Mouse (Mus musculus): ENCODE measurements at regions not wholly inside any gene's neighbourhood (a gene's known extent, or its start where the extent isn't known, plus 50 kb on each side); places are given as distances from the start of the nearest gene placed in this dataset.

GRCm38 (mm10) chr15:50993121-50993520 is 2891.6 kb upstream of the Gm7489 start:
- no peak for ATAC-seq (ENCODE audit: low FRiP score, low read depth)
- Histone ChIP-seq H3K27me3 (no peaks in the 10 kb centered on the region), H3K9me3 (no peaks in the 10 kb centered on the region), H3K4me1 (no peaks in the 10 kb centered on the region), H3K36me3 (no peaks in the 10 kb centered on the region), H3K9ac (replicated peaks) (no peak overlapping the region), H3K4me3 (no peak overlapping the region), H3K27ac (replicated peaks) (no peak overlapping the region), H3K4me2 (replicated peaks) (no peak overlapping the region)
- WGBS: 64% methylated on average over 5 of the region's 5 CpGs

DNA sequence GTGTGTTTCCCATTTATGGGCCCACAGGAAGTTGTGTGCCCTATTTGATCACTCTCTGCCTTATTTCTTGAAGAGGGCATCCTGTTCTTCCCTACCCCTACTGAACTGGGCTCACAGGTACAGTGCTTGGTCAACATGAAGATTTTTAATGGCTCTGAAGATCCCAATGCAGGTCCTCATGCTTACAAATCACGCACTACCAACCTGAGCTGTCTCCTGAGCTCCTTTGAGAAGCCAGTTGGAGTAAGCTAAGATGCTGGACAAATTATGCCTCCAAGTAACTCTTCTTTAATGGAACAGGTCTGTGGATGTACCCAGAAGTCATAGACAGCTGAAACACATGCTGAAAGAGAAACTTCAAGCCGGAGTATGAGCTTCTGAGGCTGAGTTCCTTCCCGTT is 2889.0 kb upstream of the Gm7489 start:
- Histone ChIP-seq H3K9ac (replicated peaks) (no peak overlapping the region), H3K4me3 (no peak overlapping the region), H3K9me3 (no peaks in the 10 kb centered on the region), H3K4me1 (no peaks in the 10 kb centered on the region), H3K27me3 (no peaks in the 10 kb centered on the region), H3K4me2 (replicated peaks) (no peak overlapping the region), H3K27ac (replicated peaks) (no peak overlapping the region), H3K36me3 (no peaks in the 10 kb centered on the region)
- ATAC-seq (ENCODE audit: low FRiP score, low read depth): no peak
- WGBS: 94% methylated on average over 3 of the region's 3 CpGs

GRCm38 (mm10) chr15:50996296-50996695 is 2888.4 kb upstream of the Gm7489 start:
- Histone ChIP-seq H3K9ac (replicated peaks) (no peak overlapping the region), H3K4me3 (no peak overlapping the region), H3K4me1 (no peaks in the 10 kb centered on the region), H3K36me3 (no peaks in the 10 kb centered on the region), H3K4me2 (replicated peaks) (no peak overlapping the region), H3K9me3 (no peaks in the 10 kb centered on the region), H3K27ac (replicated peaks) (no peak overlapping the region), H3K27me3 (no peaks in the 10 kb centered on the region)
- ATAC-seq (ENCODE audit: low FRiP score, low read depth): no peak
- 90% methylated on average over 4 of the region's 4 CpGs for WGBS

DNA sequence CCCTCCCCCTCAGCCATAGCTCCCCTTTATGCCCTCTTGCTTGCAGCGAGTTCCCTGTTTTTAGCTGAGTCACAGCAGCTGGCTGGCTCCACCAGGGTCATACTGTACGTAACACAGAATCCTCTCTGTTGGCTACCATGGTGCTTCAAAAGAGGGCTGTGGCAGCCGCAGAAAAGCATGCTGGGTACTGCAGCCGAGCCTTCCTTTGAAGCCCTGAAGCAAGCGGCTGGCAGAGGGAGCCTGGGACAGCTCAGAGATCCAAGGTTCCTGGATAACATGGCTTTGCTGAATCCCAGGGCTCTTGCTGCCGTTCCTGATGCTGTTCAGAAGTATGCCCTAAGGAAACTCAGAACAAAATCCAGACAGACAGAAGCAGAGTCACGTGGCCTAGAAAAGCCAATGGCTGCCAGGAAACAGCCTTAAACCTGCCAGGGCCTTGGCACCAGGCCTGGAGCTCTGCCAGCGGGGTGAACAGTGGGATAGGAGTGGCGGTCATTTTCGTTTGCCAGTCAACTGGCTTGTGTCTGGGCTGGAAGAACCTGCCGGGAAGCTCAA is 2887.4 kb upstream of the Gm7489 start:
- Histone ChIP-seq H3K9me3 (no peaks in the 10 kb centered on the region), H3K9ac (replicated peaks) (no peak overlapping the region), H3K36me3 (no peaks in the 10 kb centered on the region), H3K27ac (replicated peaks) (no peak overlapping the region), H3K27me3 (no peaks in the 10 kb centered on the region), H3K4me1 (no peaks in the 10 kb centered on the region), H3K4me3 (no peak overlapping the region), H3K4me2 (replicated peaks) (no peak overlapping the region)
- peak; percentile 54 for ATAC-seq (ENCODE audit: low FRiP score, low read depth)
- 75% methylated on average over 11 of the region's 11 CpGs for WGBS

DNA sequence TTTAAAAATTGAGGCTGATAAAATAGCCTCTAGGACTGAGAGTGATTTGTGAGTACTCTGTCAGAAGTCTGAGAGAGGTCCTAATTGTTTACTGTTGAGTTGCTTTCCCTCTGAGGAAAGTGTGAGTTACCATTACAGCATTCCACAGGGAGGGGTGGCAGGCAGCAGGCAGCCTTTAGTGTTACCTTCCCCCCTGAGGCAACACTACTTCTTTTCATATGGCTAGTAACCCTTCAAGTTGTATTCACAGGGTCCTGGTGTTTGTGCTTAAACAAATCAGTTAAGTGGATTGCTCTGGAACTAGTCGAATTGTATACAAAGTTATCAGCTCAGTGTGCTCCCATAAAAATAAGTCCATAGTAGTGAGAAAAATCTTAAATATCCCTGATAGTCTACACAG is 2845.7 kb upstream of the Gm7489 start:
- Histone ChIP-seq H3K4me2 (replicated peaks) (no peak overlapping the region), H3K9ac (replicated peaks) (no peak overlapping the region), H3K9me3 (no peaks in the 10 kb centered on the region), H3K4me1 (no peaks in the 10 kb centered on the region), H3K4me3 (no peak overlapping the region), H3K27ac (replicated peaks) (no peak overlapping the region), H3K27me3 (no peaks in the 10 kb centered on the region), H3K36me3 (no peaks in the 10 kb centered on the region)
- WGBS: 18% methylated on average over 1 of the region's 1 CpGs
- no peak for ATAC-seq (ENCODE audit: low FRiP score, low read depth)

GRCm38 (mm10) chr15:51070538-51070937 is 2814.2 kb upstream of the Gm7489 start:
- Histone ChIP-seq H3K9ac (replicated peaks) (no peak overlapping the region), H3K9me3 (no peaks in the 10 kb centered on the region), H3K4me1 (peaks cover 10% of the 10 kb centered on the region; the same call in 1 of the 2 replicates), H3K36me3 (no peaks in the 10 kb centered on the region), H3K4me2 (replicated peaks) (no peak overlapping the region), H3K27ac (replicated peaks) (no peak overlapping the region), H3K27me3 (no peaks in the 10 kb centered on the region), H3K4me3 (no peak overlapping the region)
- ATAC-seq (ENCODE audit: low FRiP score, low read depth): peak; percentile 65; the same call in 1 of the 2 replicates
- WGBS: 68% methylated on average over 10 of the region's 10 CpGs

DNA sequence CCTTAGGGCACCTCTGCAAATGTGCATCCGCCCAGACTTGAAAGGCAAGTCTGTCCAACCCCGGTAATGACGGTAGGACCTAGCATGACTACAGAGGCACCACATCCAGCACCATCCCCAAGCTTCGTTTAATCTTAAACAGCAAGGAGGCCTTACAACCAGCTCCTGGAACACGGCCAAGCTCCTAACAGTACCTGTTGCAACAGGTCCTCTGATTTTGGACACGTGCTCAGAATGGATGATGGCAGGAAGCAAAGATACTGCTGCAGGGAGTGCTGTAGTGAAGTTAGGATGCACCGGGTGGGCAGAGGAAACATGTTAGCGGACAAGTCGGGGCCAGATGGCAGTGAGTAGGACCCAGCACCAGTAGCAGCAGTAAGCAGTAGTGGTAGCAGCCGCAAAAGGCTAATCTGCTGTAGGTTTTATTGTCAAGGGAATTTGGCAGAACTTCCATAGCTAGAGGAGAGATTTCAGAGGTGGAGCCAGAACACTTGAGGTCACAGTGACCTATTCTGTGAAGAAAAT is 2813.5 kb upstream of the Gm7489 start:
- 81% methylated on average over 10 of the region's 10 CpGs for WGBS
- H3K27ac ChIP-seq (replicated peaks): no peak overlapping the region

GRCm38 (mm10) chr15:51073678-51074077 is 2811.0 kb upstream of the Gm7489 start:
- no peaks in the 10 kb centered on the region for H3K9me3 ChIP-seq
- ATAC-seq (ENCODE audit: low FRiP score, low read depth): no peak
- WGBS: 83% methylated on average over 6 of the region's 6 CpGs

More for the DNA sequence above, 2813.5 kb upstream of the Gm7489 start:
- Histone ChIP-seq H3K9ac (replicated peaks) (no peak overlapping the region), H3K27me3 (no peaks in the 10 kb centered on the region), H3K36me3 (no peaks in the 10 kb centered on the region), H3K4me2 (replicated peaks) (no peak overlapping the region), H3K4me3 (no peak overlapping the region), H3K4me1 (peaks cover 10% of the 10 kb centered on the region; the same call in 1 of the 2 replicates), H3K9me3 (no peaks in the 10 kb centered on the region)
- ATAC-seq (ENCODE audit: low FRiP score, low read depth): peak; percentile 52; the same call in 1 of the 2 replicates

DNA sequence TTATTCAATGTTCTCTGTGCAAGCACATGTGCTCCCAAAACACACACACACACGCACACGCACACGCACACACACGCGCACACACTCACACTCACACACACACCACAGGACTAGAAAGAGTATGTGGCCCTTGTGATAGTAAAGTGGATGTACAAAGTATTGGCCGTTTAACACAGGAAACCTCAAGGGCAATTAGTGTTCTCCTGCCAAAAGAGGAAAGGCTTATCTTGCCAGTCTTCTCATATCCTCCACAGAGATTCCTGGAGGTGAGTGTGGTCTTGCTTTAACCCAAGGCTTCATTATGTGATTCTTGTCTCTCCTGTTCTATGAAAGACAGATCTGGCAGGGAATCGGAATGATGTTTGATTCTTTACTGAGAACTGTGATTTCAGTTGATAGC is 2810.5 kb upstream of the Gm7489 start:
- Histone ChIP-seq H3K4me3 (no peak overlapping the region), H3K27ac (replicated peaks) (no peak overlapping the region), H3K27me3 (no peaks in the 10 kb centered on the region), H3K36me3 (no peaks in the 10 kb centered on the region), H3K9ac (replicated peaks) (no peak overlapping the region), H3K9me3 (no peaks in the 10 kb centered on the region), H3K4me1 (peaks cover 10% of the 10 kb centered on the region; the same call in 1 of the 2 replicates), H3K4me2 (replicated peaks) (no peak overlapping the region)
- ATAC-seq (ENCODE audit: low FRiP score, low read depth): no peak
- 94% methylated on average over 7 of the region's 7 CpGs for WGBS

More at GRCm38 (mm10) chr15:51073678-51074077, 2811.0 kb upstream of the Gm7489 start:
- H3K4me2 ChIP-seq (replicated peaks): no peak overlapping the region
- H3K27ac ChIP-seq (replicated peaks): no peak overlapping the region
- no peaks in the 10 kb centered on the region for H3K27me3 ChIP-seq
- no peak overlapping the region for H3K4me3 ChIP-seq
- H3K9ac ChIP-seq (replicated peaks): no peak overlapping the region
- no peaks in the 10 kb centered on the region for H3K36me3 ChIP-seq
- H3K4me1 ChIP-seq: peaks cover 10% of the 10 kb centered on the region; the same call in 1 of the 2 replicates

- Histone ChIP-seq H3K27me3 (no peaks in the 10 kb centered on the region), H3K4me1 (no peaks in the 10 kb centered on the region)
- 85% methylated on average over 12 of the region's 12 CpGs for WGBS
These were observed 2800.9 kb upstream of the Gm7489 start for GRCm38 (mm10) chr15:51083677-51084322.

GRCm38 (mm10) chr15:51092936-51093335 is 2791.8 kb upstream of the Gm7489 start:
- Histone ChIP-seq H3K27me3 (no peaks in the 10 kb centered on the region), H3K4me3 (no peak overlapping the region), H3K4me2 (replicated peaks) (no peak overlapping the region), H3K27ac (replicated peaks) (no peak overlapping the region), H3K9ac (replicated peaks) (no peak overlapping the region), H3K4me1 (no peaks in the 10 kb centered on the region), H3K36me3 (no peaks in the 10 kb centered on the region), H3K9me3 (no peaks in the 10 kb centered on the region)
- ATAC-seq (ENCODE audit: low FRiP score, low read depth): no peak
- WGBS: 89% methylated on average over 7 of the region's 7 CpGs

More at GRCm38 (mm10) chr15:51083677-51084322, 2800.9 kb upstream of the Gm7489 start:
- no peak overlapping the region for H3K27ac ChIP-seq (replicated peaks)
- no peak for ATAC-seq (ENCODE audit: low FRiP score, low read depth)
- H3K9me3 ChIP-seq: no peaks in the 10 kb centered on the region
- no peak overlapping the region for H3K9ac ChIP-seq (replicated peaks)
- H3K36me3 ChIP-seq: no peaks in the 10 kb centered on the region
- H3K4me3 ChIP-seq: no peak overlapping the region
- H3K4me2 ChIP-seq (replicated peaks): no peak overlapping the region

GRCm38 (mm10) chr15:51103948-51104347 is 2780.8 kb upstream of the Gm7489 start:
- Histone ChIP-seq H3K27ac (replicated peaks) (no peak overlapping the region), H3K4me1 (peaks cover 9% of the 10 kb centered on the region), H3K9me3 (no peaks in the 10 kb centered on the region), H3K27me3 (no peaks in the 10 kb centered on the region), H3K9ac (replicated peaks) (no peak overlapping the region), H3K4me3 (no peak overlapping the region), H3K4me2 (replicated peaks) (peak overlapping the region; percentile 47), H3K36me3 (no peaks in the 10 kb centered on the region)
- no peak for ATAC-seq (ENCODE audit: low FRiP score, low read depth)
- 75% methylated on average over 7 of the region's 7 CpGs for WGBS
